Mouse (Mus musculus): ENCODE data around the gene Minos1. TPM values are rescaled to one million over a fixed set of nuclear protein-coding genes. Genes with fewer than 3 reads are reported as not detected.

The Minos1 gene
- total RNA-seq (2017) = 118 and 161 TPM in 2 replicates

DNA sequence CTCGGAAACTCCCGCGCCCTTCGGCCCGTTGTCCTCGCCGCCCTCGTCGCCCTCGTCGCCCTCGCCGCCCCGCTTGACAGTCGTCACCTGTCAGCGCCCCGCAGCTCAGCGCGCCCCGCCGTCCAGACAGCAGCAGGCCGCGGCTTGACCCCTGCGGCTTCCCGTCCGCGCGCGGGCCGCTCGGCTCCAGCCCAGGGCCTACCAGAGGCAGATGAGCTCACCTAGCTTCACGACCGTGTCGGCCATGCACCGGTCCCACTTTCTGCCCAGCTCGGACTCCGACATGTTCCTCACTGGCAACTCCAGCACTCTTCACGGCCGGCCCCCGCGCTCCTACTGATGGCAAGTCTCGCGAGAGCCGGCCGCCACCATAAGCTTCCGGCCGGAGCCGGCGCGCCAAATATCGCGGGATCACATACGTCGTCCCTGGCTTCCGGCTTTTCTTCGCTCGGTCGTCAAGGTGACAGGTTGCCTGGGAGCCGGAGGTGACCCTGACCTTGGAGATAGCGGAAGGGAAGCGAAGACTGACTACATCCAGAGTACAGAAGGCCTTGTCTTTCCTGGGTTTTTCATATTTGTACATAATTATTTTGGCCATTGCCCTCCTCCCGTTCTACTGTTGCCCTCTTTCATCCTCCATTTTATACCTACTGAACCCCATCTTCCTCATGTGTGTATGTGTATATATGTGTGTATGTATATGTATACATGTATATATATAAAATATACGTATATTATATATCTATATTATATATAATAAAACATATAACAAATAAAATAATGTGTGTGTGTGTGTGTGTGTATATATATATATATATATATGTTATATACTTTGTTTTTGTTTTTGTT is at the start of gene Minos1:
TSS of gene Minos1 (minus strand) at position 413 of the 849 bp plus-strand sequence.
- peak; percentile 97 for ATAC-seq (replicated peaks; ENCODE audit: low read depth, poor library complexity, severe bottlenecking)

DNA sequence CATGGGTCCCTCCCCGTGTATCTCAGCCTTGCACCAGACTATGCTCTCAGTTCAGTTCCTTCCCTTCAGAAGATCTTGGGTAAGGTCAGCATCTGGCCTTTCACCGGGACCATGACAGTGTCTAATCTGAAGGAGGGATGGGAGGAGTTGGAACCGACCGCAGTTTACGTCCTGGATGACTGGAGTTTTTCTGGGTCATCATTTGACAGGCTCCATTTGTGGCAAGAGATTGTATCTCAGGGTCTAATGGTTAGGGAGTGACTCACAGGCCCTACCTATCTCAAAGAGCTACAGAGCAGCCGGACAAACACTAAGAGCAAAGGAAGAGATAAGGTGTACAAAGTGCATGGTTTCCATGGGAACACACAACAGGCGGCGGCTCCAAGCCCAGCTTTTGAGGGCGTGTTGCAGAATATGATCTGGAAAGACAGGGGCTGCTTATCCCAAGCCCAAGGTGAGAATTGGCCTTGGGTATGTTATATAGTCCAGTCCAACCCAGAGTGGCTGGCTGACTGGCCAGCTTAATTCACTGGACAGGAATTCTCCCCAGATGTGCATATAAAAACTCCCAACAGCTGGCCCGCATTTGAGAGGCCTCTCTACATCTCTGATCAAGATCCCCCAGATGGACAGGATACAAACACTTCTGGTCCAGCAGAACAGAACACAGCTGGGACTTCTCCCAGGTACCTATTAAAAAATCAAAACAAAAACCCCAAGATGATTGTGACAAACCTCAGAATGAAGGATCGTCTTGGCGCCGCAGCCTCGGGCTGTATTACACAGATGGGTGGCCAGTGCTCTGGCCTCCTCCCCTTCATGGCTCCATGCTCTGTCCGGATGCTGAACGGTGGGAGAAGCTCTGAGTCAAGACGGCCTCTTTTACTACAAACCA is 49.1 kb upstream of the Minos1 start:
- ATAC-seq (replicated peaks; ENCODE audit: low read depth, poor library complexity, severe bottlenecking) = peak; percentile 86

DNA sequence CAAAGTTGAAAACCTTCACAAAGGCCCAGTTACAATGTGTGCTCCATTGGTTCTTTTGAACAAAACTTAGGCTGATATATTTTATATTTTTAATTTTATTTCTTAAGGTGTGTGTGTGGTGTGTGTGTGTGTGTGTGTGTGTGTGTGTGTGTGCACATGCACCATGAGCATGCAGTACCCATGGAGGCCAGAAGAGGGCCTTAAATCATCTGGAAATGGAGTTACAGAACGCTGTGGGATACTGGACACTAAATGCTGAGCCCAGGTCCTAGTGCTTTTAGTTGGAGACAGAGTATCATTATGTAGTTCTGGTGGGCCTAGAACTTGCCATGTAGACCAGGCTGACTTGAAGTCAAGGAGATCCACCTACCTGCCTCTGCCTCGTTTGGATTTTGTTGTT is 48.3 kb upstream of the Minos1 start:
- ATAC-seq (replicated peaks; ENCODE audit: low read depth, poor library complexity, severe bottlenecking) = no peak

DNA sequence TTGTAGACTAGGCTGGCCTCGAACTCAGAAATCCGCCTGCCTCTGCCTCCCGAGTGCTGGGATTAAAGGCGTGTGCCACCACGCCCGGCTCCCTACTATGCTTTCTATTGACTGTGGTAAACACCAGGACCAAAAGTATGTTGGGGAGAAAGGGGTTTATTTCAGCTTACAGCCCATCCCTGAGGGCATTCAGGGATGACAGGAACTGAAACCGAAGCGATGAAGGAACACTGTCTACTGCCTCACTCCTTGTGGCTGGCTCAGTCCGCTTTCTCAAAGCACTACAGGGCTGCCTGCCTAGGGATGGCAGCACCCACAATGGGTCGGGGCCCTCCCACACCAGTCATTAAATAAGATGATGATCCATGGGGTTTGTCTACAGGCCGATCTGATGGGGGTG is 47.5 kb upstream of the Minos1 start:
- no peak for ATAC-seq (replicated peaks; ENCODE audit: low read depth, poor library complexity, severe bottlenecking)

DNA sequence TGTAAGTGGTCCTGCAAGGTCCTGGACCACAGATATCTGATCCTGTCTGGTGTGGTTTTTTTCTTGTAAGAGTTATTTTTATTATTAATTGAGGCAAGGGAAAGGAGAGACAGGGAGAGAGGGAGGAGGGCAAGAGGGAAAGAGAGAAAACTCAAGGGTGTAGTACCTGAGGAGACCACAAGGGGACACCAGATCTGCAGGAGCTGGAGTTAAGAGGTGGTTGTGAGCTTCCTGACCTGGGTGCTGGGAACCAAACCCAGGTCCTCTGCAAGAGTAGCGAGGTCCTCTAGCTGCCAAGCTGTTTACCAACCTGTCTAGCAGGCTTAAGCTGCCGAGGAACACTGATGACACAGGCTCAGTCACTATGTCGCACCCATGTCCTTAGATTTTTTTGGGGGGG is 47.0 kb upstream of the Minos1 start:
- ATAC-seq (replicated peaks; ENCODE audit: low read depth, poor library complexity, severe bottlenecking) = no peak

DNA sequence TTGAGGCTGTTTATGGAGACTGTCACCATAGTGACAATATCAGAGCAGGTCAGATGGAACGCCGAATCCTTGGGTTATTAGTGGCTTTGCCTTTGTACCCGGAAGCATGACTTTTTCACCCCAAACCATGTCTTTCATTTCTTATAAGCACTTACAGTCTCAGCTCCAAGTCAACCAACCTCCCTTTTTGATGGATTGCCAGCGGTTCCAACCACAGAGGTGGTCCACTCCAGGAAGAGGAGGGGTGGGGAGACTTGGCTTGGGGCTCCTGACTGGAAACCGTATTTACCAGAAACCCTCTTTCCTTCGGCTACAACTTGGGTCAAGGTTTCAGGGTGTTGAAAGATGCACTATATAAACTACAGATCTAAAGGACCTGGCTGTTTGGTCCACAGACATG is 45.1 kb upstream of the Minos1 start:
- ATAC-seq (replicated peaks; ENCODE audit: low read depth, poor library complexity, severe bottlenecking) = peak; percentile 37

DNA sequence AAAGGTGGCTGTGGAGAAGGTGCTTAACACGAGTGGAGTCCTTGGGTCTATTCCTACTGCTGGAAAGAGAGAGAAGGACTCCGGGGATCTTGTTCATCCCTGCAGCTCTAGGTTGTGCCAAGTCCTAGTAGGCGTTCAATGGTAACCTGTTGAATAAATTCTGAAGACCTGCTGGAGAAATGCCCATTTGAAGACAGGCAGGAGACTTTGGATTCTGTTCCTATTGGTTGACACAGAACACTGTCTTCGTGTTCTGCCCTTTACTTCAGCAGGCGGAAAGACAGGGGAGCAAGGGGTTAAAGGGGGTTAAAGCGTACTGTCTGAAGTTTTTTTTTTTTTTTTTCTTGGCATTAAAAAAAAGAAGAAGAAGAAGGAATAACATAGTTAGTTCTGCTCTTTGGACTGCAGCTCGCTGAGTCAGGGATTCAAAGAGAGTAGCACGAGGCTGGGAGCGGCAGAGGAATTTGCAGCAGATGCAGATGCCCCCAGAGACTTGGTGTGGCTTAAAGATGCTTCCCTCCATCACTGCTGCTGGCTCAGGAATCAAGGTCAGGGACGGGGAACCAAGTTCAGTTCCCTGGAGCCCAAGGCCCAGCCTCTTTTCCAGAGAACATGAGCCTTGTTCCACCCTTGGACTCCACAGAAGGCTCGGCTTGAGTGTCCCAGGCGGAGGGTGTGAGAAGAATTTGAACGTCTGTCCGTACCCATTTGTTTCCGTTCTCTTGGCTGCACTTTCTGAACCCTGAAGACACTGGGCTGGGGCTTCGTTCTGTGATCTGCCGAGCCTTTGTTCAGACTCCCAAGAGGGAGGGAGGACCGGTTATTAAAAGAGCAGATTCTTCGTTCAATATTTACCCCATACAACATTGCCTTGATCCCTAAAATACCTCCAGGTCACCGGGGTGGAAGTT is 44.4 kb upstream of the Minos1 start:
- no peak for ATAC-seq (replicated peaks; ENCODE audit: low read depth, poor library complexity, severe bottlenecking)

DNA sequence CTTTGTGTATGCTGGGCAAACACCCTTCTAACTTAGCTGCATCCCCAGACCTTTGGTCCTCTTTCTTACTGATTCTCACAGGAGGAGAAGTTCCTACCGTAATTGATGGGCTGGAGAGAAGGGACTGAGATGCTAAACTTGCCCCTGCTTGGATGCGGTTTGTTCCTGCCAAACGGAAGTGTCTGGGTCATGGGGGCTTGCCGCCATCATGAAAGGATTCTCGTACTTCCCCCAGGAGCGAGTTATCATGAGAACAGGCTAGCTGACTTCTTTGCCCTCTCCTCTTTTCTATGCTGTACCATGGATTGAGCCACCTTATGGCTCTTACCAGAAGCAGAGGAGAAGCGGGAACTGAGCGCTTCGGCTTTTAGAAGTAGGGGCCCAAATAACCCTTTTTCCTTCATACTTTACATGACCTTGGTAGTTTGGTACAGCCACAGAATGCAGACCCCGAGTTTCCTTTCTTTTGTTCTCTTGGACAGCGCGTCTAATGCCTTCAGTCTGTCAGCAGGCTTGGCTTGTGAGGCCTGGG is 38.9 kb upstream of the Minos1 start:
- ATAC-seq (replicated peaks; ENCODE audit: low read depth, poor library complexity, severe bottlenecking) = no peak

DNA sequence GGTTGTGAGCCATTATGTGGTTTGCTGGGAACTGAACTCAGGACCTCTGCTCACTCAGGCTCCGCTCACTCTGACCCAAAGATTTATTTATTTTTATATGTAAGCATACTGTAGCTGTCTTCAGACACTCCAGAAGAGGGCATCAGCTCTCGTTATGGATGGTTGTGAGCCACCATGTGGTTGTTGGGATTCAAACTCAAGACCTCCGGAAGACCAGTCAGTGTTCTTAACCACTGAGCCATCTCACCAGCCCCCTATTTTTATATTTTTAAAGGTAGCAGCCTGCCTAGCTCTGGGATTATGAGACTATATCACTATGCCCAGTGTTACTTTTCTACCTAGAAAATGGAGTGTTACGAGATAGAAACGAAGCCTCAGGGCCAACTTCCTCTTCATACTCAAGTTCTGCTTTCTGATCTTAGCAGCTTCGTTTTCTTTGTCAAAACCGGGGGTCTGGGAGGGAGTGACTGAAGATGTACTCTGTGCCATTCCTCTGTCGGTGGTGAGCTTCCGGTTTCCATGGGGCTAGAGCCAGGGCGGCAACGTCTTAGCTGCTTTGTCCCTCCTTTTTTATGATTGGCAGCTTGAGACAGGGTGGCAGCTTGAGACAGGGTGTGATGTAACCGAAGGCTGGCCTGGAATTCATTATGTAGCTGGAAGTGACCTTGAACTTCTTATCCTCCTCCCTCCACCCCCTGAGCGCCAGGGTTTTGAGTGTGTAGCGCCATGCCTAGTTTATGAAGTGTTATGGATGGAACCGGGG is 38.3 kb upstream of the Minos1 start:
- ATAC-seq (replicated peaks; ENCODE audit: low read depth, poor library complexity, severe bottlenecking) = peak; percentile 97

DNA sequence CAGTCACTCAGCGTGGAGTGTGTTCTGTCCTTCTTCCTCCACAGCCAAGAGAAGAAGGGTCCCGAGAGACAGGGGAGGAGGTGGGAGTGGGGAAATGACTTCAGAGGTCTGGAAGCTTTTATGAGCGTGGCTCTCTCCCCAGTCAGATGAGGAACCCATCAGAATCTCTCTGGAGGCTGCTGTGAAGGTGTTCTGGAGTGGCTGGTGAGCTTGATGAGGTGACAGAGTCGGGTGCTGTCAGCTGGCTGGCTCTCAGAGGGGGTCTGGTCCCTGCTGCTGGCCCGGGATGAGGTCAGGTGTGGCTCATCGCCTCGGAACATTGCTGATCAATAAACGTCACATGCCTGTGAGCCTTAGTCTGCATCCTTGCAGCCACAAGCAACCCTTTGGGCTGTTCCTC is 36.2 kb upstream of the Minos1 start:
- no peak for ATAC-seq (replicated peaks; ENCODE audit: low read depth, poor library complexity, severe bottlenecking)

DNA sequence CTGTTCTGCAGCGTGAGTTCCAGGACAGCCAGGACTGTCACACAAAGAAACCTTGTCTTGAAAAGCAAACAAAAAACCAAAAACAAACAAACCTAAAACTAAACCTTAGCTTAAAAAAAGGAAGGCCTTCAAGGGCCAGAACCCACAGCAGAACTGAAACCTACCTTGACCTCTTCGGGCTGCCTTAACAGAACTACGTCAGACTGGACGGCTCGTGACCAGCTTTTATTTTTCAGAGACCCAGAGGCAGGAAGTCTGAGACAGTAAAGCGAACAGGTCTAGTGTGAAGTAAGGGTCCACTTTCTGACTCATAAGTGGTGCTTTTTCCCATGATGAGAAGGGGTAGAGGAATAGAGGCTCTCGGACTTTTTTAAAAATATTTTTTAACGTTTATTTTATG is 35.3 kb upstream of the Minos1 start:
- ATAC-seq (replicated peaks; ENCODE audit: low read depth, poor library complexity, severe bottlenecking) = no peak

DNA sequence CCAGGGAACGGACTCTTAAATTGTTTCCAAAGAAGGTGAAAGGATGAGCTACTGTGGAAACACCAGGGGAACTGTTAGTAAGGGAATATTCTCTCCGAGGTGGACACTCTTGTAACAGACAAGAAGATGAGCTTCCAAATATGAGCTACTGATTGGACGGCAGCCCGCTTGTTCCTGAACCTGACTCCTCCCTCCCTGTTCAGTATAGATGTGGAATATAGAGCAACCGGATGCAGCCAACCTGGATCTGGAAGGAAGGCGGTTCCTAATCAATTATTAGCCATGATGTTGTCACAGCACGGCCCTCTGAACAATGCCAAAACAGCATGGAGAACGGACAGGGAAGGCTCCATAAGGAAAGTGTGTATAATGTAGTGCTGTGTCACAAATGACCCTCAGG is 34.3 kb upstream of the Minos1 start:
- no peak for ATAC-seq (replicated peaks; ENCODE audit: low read depth, poor library complexity, severe bottlenecking)

DNA sequence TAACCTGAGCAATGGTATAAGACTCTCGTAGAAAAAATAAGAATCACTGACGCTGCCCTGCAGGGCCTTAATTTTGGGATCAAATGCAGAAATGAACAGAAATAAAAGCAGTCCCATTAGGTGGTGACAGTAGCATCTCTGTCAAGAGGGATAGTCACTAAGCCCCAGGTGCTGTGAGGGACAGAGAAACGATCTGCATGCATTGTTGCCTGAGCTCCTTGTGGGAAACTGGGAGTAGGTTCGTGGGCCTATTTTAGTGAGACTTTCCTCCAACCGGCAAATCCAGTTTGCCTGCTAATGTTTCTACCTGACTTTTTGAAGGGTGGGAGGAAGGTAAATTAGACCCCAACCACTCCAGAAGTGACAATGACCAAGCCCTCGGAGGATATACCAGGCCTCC is 33.2 kb upstream of the Minos1 start:
- ATAC-seq (replicated peaks; ENCODE audit: low read depth, poor library complexity, severe bottlenecking) = no peak

DNA sequence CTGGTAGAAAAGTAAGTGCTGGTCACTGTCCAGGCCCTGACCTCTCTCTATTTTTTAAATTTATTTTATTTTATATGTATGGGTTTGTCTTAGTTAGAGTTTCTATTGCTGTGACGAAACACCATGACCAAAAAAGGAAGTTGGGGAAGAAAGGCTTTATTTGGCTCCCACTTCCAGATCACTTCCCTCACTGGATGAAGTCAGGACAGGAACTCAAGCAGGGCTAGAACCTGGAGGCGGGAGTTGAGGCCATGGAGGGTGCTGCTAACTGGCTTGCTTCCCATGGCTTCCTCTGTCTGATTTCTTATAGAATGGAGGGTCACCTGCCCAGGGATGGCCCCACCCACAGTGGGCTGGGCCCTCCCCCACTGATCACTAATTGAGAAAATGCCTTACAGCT is 30.2 kb upstream of the Minos1 start:
- ATAC-seq (replicated peaks; ENCODE audit: low read depth, poor library complexity, severe bottlenecking) = 0 out of 2 replicates have a peak, but pooled peaks have one; percentile 22

DNA sequence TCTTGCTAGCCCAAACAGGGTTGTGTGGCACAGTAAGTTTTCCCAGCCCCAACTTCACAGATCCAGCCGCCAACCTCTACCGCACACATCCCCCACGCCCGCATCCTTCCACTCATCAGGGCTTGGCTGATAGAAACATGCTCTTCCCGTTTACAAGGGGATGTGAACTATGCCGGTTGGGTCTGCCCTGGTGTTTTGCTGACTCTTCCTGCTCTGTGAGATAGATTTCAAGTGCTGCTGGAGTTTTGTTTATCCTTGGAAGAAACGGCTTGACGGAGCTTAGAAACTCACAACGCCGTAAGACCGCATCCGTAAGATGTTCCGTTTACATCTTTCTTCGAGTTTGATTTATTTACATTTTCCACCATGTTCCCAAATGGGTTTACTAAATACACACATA is 27.4 kb upstream of the Minos1 start:
- no peak for ATAC-seq (replicated peaks; ENCODE audit: low read depth, poor library complexity, severe bottlenecking)

DNA sequence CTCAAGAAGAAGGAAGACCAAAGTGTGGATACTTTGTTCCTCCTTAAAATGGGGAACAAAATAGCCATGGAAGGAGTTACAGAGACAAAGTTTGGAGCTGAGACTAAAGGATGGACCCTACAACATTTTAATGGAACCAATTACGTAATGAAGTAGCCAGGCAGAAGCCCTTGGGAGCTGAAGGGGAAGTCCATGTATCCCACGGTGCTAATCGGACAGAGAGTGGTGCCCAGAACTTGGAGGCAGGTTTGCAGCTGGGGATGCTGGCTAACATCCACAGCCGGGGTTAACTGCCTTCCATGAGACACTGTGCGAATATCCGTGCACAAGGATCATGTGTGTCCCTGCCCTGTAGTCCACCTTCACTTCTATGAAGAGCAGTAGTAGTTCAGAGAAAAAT is 25.6 kb upstream of the Minos1 start:
- ATAC-seq (replicated peaks; ENCODE audit: low read depth, poor library complexity, severe bottlenecking) = no peak

DNA sequence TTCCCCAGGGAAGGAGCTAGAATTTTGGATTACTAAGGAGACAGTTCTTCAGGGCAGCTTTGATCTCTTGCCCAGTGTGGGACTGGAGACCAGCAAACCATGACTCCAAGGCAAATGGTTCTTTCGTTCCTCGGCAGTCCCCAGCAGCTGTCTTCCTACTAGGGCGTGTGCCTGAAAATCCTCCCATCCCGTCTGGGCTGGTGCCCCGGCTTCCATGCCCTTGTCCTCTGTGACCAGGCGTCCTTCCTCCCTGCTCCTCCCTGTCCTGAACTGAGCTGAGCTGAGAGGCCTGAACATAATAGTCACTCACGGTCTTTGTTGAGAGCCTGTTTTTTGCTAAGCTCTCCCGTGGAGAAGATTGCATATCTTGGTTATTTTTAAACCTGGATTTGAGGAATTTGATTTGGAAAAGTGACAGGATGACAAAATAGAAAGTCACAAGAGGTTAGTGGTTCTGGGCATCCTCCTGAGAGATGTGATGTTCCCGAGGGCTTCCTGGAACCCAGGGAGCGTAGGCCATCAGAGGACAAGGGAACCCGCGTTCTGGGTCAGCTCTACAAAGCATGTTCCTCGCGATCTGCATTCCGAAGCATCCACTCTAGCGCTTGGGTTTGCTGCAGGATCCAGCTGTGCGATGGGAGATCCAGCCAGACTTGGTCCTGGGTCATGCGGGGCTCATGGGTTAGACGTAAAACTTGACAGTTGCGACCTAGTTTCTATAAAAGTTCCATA is 23.8 kb upstream of the Minos1 start:
- no peak for ATAC-seq (replicated peaks; ENCODE audit: low read depth, poor library complexity, severe bottlenecking)

DNA sequence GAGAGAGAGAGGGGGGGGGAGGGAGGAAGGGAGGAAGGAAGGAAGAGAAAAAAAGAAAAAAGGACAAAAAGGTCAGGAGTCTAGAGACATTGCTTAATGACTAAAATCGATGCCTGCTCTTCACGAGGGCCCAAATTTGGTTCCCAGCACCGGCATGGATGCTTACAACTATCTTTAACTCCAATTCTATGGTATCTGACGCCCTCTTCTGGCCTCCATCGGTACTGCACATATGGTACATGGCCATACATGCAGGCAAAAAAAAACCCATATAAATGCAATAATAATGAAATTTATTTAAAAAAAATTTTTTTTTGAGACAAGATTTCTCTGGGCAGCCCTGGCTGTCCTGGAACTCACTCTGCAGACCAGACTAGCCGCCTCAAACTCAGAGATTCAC is 20.5 kb upstream of the Minos1 start:
- ATAC-seq (replicated peaks; ENCODE audit: low read depth, poor library complexity, severe bottlenecking) = no peak

DNA sequence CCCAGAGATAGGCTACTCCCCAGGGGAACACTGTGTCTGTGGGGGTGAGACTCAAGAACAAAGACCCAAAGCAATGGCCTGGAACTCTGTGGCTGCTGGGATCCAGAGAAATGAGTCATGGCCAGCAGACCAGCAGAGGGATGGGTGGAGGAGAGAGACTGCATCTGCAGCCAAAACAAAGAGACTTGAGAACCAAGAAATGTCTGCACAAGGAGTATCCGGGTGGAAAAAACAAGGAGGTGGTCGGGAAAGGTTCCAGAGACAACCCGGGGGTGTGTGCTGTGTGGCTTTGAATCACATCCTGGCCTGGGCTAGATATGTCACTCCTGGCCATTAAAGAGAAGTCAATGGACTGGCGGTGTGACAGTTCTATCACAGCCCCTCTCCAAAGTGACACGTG is 15.8 kb upstream of the Minos1 start:
- ATAC-seq (replicated peaks; ENCODE audit: low read depth, poor library complexity, severe bottlenecking) = no peak
